Mouse (Mus musculus): ENCODE measurements around the gene Tnfrsf12a.

The Tnfrsf12a gene

DNA sequence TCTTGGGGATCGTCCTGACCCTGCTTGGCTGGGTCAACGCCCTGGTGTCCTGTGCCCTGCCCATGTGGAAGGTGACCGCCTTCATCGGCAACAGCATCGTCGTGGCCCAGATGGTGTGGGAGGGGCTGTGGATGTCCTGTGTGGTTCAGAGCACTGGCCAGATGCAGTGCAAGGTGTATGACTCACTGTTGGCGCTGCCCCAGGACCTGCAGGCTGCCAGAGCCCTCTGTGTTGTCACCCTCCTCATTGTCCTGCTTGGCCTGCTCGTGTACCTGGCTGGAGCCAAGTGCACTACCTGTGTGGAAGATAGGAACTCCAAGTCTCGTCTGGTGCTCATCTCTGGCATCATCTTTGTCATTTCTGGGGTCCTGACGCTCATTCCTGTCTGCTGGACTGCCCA is 3.8 kb upstream of the Tnfrsf12a start:
- DNase-seq (ENCODE audit: low read depth, low spot score), result no peak

DNA sequence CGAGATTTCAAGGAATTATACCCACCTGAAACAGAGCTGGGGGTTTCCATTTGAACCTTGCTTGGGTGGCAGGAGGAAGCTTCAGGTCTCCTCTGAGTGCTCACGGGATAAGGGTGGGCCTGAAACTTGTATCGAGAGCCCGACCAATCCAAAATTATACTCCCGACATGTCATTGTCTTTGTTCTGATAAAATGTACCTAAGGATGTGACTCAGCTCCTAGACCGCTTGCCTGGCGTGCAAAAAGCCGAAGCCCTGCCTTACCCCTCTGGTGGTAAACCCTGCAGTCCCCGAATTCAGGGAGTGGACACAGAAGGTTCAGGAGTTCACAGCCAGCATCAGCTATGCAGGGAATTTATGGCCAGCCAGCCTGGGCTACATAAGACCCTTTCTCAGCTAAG is 3.1 kb upstream of the Tnfrsf12a start:
- DNase-seq (ENCODE audit: low read depth, low spot score), result no peak

DNA sequence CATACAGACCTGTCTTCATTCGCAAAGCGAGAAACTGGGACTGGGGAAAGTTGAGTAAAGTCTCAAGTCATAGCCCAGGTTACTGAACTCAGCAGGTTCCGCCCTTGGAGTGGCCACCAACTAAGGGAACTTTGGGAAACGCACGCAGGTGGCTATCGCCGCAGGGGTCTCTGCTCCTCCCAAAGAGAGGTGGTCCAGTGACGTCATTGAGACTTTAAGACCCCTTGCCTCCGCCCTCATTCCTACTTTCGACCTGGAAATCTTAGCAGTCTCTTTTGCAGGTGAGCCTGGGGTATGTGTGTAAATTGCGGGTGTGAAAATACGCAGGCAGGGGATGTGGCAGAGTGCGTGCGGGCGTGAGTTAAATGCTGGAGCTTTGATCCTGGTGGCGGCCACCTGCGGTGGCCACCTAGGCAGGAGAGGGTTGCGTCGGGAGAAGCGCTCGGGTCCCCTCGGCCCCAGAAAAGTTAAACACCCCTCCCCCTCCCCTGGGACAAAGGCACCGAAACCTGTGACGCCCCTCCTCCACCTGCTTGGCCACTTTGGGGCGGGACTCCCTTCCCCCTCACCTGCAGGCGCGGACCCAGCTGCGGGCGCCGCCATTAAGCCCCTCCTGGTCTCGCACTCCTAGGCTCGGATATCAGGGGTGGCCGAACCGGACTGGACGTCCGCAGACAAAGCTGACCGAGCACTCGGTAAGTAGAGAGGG is 2.0 kb upstream of the Tnfrsf12a start, which contains the start of gene Cldn6:
Gene Cldn6 (plus strand): TSS at position 123 of the 709 bp plus-strand sequence.
- DNase-seq (ENCODE audit: low read depth, low spot score), result no peak

DNA sequence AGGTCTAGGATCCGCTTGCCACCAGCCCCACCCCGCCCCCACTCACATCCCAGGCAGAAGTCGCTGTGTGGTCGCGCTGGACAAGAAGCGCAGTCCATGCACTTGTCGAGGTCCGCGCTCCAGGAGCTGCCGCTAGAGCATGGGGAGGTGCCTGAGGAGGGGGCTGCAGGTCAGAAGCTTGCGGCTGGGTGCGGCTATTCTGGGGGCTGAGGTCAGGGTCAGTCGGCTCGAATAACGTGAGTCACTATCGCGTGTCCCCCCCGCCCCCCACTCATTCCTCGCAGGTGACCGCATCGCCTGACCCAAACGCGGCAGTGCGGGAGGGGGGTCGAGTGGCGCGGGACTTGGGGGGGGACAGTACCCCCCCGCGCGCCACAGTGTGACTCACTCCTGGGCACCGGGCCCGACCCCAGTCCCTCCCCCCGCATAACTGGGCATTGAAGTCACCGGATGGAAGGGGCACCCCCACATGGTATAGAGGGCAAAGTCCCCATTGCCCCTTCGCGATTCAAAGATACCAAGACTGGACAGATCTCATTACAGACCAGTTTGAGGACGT is 716 bp downstream of the Tnfrsf12a start:
- DNase-seq (ENCODE audit: low read depth, low spot score), result peak; percentile 26

DNA sequence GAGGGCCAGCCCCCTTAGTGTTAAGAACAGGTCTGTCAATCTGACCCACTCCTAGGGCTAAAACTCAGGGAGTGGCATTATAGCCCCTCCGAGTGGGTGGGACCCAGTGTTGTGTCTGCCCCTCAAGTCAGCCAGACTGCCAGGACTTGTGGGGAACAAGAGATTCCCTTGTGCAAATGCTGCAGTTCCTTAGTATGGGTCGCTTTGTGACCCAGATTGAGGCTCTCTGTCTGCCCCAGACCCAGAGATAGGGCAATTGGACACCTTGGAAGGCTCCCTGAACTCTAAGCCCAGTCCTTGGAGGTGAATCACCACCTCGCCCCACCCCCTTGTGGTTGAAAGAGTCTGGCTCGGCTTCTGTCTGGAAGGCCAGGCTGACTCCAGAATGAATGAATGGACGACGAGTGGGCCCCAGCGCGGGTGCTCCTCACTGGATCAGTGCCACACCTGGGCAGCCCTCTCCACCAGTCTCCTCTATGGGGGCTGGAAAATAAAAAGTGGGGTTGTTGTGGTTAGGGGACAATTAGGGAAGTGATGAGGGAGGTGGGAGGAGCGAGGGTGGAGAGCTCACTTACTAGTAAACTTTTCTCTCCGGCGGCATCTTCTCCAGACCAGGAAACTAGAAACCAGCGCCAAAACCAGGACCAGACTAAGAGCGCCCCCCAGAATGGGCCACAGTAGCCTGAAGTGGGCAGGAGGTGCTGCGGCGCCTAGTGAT is 1.5 kb downstream of the Tnfrsf12a start:
- DNase-seq (ENCODE audit: low read depth, low spot score), result peak; percentile 32

DNA sequence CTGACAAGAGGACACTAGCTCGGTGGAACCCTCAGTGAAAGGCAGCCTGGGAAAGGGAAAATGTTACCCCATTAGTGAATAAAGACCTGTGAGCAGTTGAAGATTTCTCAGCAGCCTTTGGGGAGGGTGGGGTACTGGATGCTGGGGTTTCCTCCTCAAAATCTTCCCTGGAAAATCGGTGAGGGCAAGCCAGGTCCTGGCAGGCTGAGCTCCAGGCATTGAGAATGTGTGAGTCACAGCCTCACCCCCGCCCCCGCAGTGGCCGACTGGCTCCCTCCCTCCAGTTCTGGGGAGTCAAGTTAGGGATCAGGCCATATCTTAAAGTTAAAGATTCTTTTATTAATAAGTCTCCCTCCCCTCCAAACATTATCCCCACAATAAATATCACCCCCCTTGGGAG is 2.1 kb downstream of the Tnfrsf12a start:
- DNase-seq (ENCODE audit: low read depth, low spot score), result peak; percentile 38

DNA sequence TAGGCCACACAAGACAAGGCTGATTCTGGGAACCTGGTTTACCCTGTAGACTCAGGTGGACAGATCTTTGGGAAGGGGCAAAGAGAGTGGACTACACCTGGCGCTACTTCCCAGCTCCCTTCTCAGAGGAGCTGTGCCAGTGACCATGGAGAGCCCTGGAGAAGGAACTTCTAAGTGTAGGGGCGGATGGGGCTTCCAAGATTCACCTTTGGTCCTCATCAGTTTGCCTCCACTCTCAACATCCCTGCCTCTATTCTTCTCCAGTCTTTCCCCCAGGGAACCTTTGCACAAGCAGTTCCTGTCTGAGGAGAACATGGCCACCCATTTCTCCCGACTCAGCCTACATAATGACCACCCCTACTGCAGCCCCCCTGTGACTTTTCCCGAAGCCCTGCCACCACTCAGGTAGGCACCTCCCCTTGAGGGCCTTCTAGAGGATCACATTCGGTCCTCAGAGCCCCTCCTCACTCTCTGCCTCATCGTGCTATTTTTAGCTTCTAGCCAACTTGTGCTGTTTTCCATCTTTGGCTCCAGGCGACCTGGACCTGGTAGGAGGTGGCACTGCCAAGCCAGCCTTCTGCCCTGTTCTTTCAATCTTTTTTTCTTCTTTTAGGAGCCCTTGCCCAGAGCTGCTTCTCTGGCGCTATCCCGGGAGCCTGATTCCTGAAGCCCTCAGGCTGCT is 2.9 kb downstream of the Tnfrsf12a start:
- DNase-seq (ENCODE audit: low read depth, low spot score), result no peak

DNA sequence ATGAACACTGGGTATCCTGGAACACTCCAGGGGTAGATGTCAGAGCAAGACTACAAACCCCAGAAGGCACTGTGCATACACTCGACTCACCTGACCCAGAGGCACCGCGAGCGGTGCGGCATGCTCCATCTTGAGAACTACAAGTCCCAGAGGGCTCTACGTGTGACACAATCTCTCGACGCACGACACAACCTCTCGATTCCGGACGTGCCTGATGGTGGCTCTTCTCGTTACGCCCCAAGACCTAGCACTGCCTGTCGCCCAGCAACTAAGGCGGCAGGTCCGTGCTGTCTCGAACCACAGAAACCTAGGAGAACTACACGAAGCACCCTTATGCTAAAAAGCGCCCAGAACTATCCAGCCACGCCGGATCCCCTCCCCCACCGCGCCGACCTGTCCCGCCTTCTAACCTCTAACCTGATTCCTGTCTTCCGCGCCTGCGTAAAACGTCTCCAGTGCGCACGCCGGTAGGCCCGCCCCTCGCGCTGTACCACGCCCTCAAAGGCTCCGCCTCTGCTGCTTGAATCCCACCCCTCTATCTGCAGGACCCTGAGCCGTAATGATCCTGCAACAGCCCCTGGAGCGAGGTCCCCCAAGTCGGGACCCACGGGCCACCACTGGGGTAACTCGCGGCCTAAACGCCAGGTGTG is 3.7 kb downstream of the Tnfrsf12a start, which contains the start of the genes Hcfc1r1 and Thoc6:
Gene Hcfc1r1 (plus strand): TSS at position 173 of the 650 bp plus-strand sequence.
Gene Thoc6 (minus strand): TSS at position 459 of the 650 bp plus-strand sequence.
- peak; percentile 94 for DNase-seq (ENCODE audit: low read depth, low spot score)

DNA sequence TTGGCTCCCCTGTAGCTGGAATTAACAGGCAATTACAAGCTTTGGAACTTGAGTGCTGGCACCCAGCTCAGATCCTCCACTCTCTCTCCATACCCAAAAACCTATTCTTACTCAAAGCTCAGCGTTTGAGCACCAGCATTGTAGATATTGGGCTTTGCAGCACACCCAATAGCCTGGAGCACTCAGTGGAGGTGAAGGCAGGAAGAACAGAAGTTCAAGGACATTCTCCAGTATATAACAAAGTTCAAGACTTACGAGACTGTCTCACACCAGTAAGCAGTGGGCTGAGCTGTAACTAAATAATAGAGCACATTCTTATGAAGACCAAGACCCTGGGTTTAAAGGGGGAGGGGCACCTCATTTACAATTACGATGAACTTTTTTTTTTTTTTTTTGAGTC is 4.5 kb downstream of the Tnfrsf12a start:
- DNase-seq (ENCODE audit: low read depth, low spot score), result no peak

DNA sequence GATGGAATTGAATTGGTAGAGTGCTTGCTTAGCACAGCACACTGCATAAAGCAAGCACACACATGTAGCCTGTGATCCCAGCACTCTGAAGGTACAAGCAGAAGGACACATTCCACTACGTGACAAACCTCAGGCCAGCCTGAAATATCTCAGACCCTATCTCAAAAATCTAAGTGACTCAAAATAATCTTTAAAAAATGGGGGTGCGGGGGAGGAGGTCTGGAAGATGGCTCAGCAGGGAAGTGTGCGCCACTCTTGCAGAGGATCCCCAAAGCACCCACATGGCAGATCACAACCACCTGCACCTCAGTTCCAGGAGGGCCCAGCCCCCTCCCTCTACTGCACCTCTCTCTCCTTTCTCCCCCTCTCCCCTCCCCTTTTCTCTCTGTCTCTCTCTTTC is 5.7 kb downstream of the Tnfrsf12a start:
- DNase-seq (ENCODE audit: low read depth, low spot score), result no peak

DNA sequence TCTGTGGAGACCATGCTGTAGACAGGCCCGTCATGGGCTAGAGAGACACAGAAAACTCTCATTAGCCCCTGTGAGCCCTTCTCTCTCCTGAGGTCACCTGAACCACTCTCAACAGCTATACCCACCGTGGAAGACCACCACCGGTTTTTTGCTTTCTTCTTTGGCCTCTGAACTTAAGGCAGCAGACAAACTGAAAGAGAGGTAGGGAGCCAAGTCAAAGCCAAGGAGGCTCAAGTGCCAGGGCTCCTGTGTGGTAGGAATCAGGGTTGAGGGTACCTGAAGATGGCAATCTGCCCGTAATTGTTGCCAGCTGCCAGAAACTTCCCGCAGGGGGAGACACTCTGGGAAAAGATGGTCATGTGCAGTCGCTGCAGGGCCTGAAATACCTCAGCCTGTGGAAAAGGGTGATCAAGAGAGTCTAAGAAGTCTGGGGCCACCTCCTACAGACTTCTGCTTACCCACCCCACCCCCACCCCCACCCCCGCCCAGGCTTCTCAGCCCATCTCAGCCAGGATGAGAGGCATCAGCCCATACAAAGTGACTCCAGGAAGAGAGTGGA is 6.7 kb downstream of the Tnfrsf12a start:
- no peak for DNase-seq (ENCODE audit: low read depth, low spot score)

DNA sequence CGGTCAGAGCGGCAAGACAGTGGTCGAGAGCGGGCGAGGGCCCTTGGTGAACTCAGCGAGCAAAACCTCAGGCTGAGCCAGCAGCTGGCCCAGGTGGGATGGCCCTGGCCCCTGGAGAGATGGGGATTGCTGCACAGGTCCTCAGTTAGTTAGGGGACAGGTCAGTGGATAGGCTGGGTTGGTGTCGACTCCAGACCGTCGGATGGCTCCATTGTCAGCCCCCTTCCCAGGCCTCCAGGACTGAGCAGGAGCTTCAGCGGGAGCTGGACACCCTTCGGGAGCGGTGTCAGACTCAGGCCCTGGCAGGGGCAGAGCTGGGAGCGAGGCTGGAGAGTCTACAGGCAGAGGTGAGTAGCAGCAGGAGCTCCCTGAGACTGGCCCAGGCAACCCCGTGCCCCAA is 11.8 kb downstream of the Tnfrsf12a start:
- DNase-seq (ENCODE audit: low read depth, low spot score), result no peak

DNA sequence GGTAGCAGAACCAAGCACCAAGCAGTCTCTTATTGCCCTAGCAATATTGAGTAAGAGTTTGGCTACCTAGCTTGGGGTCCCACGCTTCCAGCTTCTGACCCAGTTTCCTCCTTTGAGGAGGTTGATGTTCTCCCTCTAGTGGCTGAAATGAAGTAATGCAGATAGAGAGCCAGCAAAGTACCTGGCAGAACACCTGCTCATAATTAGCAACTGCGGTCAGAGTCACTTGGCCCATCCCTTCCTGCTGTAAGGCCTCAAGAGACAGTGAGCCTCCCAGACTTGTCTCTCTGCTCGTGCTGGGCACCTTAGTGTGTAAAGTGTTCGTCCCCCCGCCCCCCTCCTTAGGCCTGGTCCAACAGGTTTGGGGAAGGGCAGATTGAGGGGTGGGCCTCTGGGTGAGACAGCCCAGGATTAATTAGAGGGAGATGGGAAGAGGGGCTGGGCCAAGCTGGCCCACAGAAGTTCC is 12.7 kb downstream of the Tnfrsf12a start:
- no peak for DNase-seq (ENCODE audit: low read depth, low spot score)

DNA sequence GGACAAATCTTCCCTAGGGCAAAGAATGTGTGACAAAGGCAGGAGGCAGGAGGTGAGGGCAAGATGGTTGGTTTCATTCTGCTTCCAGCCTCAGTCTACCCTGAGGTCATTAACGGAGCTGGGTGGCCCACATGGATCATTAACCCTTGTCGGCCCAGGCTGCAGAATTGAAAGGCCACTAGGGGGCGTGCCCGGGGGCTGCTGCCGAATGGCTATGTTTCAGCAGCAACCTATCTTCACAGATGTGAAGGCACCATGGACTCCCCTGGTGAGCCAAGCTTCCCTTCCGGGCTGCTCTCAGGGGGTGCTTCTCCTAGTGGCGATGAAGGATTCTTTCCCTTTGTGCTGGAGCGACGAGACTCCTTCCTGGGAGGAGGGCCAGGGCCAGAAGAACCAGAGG is 15.7 kb downstream of the Tnfrsf12a start:
- DNase-seq (ENCODE audit: low read depth, low spot score), result no peak

DNA sequence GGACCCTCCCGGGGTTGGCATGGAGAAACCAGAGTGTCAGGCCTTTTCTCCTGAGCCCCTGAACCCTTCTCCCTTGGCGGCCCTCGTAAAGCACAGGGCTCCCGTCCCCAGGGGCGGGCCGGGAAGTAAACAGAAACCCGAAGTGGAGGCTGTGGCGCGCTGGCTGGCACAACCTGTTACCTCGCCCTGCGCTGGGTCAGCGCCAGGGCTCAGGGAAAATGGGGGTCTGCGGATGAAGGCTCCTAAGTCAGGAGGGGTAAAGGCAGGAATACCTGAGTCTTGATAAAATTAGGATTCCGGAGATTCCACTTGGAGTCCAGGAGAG is 16.4 kb downstream of the Tnfrsf12a start:
- no peak for DNase-seq (ENCODE audit: low read depth, low spot score)

DNA sequence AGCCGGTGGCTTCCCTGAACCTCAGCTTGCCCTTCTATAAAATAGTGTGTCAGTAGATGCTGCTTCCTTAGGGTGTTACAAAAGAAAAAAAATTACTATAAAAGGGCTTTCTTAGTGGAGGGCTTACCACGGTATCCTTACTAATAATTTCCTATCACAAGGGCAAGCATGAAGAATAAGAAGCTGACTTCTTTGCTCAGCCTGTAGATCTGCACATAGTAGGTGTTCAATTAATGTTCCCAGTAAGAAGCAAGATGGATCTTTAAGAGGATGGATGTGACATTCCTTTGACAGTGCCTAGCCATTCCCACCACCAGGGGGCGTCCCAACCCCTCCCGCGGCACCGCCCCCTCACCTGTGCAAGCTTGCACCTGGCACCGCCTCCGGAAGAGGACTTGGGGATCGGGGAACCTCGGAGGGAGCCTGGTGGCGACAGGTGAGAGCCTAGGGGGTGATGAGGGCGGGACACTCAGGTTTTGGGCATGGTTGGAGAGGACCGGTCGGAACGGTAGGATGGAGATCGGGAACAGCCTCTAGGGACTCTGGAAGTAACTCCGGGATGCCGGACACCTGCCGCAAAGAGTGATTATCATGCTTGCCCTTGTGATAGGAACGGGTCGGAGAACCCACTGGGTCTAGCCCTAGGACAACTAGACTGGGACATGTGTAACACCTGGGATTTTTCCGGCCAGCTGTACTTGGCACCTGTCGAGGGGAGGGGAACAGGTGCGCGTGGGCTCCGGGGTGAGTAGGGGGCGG is 17.0 kb downstream of the Tnfrsf12a start, which contains the start of gene Bicdl2:
Gene Bicdl2 (plus strand): TSS at position 390 of the 759 bp plus-strand sequence.
- no peak for DNase-seq (ENCODE audit: low read depth, low spot score)

DNA sequence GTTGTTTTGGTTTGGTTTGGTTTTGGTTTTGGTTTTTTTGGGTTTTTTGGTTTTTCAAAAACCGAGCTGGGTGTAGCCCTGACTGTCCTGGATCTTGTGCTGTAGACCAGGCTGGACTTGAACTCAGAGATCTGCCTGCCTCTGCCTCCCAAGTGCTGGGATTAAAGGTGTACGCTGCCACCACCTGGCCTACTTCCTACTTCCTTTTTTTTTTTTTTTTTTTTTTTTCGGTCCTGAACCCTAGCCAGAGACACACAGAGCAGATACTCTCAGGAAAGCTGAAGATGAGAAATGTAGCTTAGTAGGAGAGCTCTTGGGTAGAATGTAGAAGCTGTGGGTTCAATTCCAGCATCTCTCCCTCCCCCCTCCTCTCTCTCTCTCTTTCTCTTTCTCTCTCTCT is 18.8 kb downstream of the Tnfrsf12a start:
- no peak for DNase-seq (ENCODE audit: low read depth, low spot score)

DNA sequence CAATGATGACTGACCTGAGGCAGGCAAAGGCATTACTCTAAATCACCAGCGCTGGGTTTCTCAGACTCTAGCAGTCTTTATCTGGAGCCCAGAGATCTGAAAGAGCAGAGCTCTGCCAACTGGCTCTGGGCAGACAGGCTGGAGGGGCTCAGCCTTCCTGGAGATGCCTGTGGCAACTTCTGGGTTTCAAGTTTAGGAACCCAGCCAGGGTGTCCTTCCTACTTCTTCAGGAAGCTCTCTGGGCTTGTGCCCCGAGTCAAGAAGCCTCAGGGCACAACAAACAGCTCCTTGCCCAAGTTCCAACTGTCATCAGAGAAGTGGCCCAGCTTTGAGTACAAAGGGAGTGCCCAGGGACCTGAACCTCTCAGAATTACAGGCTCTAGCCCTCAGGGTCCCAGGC is 22.9 kb downstream of the Tnfrsf12a start:
- DNase-seq (ENCODE audit: low read depth, low spot score), result no peak

DNA sequence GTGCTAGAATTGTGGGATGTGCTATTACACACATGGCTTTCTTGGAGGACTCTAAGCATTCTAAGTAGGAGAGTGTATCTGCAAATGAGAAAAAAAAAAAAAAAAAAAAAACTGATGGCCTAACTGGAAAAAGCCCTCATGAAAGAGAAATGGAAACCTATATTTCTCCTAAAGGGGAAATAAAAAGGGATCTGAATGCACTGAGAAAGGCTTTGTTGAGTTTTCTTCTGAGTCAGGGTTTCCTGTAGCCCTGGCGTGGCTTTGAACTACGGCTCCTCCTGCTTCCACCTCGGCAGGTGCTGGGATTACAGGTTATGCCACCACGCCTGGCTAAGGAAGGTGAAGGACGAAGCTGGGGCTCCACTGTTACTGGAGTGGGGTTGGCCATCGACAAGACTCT is 23.3 kb downstream of the Tnfrsf12a start:
- DNase-seq (ENCODE audit: low read depth, low spot score), result no peak

DNA sequence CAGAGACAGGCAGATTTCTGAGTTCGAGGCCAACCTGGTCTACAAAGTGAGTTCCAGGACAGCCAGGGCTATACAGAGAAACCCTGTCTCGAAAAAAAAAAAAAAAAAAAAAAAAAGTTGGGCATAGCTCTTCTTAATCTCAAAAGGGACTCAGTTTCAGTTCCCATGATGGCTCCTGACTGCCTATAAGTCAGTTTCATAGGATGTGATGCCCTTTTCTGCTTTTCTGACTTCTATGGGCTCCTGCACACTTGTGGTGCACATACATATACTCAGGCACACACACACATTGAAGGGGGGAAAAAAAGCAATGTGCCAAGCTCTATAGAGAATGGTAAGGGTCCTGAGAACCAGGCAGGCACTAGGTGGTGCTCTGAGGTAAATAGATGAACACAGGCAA is 23.9 kb downstream of the Tnfrsf12a start:
- DNase-seq (ENCODE audit: low read depth, low spot score), result no peak

DNA sequence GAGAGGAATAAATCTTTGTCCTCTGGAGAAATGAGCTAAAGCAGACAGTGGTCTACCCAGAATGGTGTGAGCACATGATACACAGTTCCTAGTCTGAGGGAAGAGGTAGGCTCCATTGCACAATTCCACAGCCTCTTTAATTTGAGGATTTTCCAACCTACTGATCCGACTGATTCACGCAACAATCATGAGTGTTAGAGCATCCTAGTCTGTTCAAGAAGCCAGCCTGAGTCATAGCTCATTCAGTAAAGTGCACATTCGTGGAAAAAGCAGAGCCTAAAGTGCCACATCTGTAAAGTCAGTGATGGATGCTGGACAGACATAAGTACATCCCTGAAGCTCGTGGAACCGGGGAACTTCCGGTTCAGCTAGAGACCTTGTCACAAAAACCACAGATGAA is 25.9 kb downstream of the Tnfrsf12a start:
- DNase-seq (ENCODE audit: low read depth, low spot score), result no peak
